Mouse (Mus musculus): ENCODE data around the gene Isyna1.

- TF ChIP-seq CTCF (IDR thresholded peaks at IDR 0.05; ENCODE audit: extremely low read depth, insufficient read length, insufficient replicate concordance, low read depth, low read length) (no peak), POLR2A (IDR thresholded peaks at IDR 0.05; ENCODE audit: low read depth, low read length) (no peak)
Observed at GRCm38 (mm10) chr8:70643019-70643418, 48.8 kb downstream of the Isyna1 start.
